In the genomic region with DNA sequence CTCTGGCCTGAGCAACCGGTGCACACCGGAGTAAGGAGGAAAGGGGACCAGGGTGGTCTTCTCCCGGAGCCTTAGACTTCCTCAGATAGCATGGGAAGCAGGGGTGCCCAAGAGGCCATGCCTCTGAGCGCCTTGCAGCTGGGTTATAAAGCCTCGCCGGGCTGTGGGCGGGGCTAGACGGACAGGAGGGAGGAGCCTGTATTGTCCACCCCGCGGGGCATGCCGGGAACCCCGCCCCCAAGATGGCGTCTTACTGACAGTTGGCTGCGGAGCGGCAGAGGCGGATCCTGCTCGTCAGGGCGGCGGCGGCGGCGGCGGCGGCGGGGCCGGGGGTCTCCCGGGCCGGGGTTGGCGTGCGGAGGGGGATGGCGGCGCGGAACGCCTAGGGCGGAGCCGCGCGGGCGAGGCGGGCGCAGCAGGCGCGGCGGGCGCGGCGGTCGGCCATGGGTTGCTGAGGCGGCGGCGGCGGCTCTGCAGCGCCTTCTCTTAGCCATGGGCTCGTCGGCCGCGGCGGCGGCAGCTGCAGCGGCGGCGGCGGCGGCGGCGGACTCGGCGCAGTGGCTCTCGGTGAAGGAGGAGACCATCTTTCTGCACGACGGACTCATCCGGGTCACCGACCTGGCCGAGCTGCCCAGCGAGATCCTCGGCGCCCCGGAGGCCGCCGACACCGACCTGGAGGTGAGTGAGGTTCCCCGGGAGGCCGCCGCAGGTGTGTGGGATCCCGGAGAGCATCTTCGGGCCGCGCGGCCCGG, we compare ENCODE assay signal across 8 mouse cellular contexts. TPM values are rescaled to one million over a fixed set of nuclear protein-coding genes. Genes with fewer than 3 reads are reported as not detected.
DNase-seq lines count a peak whose midpoint lies in the region; ATAC-seq and TF ChIP-seq lines count a peak whose summit lies in the region.

TSS of gene Hectd4 (plus strand) at position 240 of the 752 bp plus-strand sequence.

- H3K4me2 ChIP-seq in embryonic facial prominence, embryonic 14.5 days (ENCODE audit: low read depth, low read length): peak within 1 kb of the TSS; percentile 84
- H3K4me2 ChIP-seq in limb, embryonic 14.5 days (replicated peaks; ENCODE audit: low read depth, low read length, severe bottlenecking): peak within 1 kb of the TSS; percentile 67
- peak within 1 kb of the TSS; percentile 75 for H3K4me2 ChIP-seq in midbrain, postnatal 0 days (ENCODE audit: low read depth, low read length, poor library complexity, severe bottlenecking)

- H3K27me3 ChIP-seq in embryonic facial prominence, embryonic 14.5 days (replicated peaks; ENCODE audit: control insufficient read depth, insufficient read depth, low read length): no peaks in the 10 kb centered on the region
- H3K27me3 ChIP-seq in limb, embryonic 14.5 days (ENCODE audit: control insufficient read depth, insufficient read depth, low read length): no peaks in the 10 kb centered on the region
- H3K27me3 ChIP-seq in midbrain, postnatal 0 days (ENCODE audit: insufficient read depth, low read length): no peaks in the 10 kb centered on the region

- TF ChIP-seq CTCF in midbrain, postnatal 0 days (IDR thresholded peaks at IDR 0.05): no peak

- peak within 1 kb of the TSS; percentile 92 for H3K4me3 ChIP-seq in embryonic facial prominence, embryonic 14.5 days (ENCODE audit: low read depth, low read length)
- H3K4me3 ChIP-seq in limb, embryonic 14.5 days (replicated peaks; ENCODE audit: low read length): peak within 1 kb of the TSS; percentile 96
- peak within 1 kb of the TSS; percentile 94 for H3K4me3 ChIP-seq in midbrain, postnatal 0 days (ENCODE audit: low read depth, low read length)

- peaks cover 8% of the 10 kb centered on the region; the same call in 1 of the 2 replicates for H3K4me1 ChIP-seq in embryonic facial prominence, embryonic 14.5 days (ENCODE audit: control insufficient read depth, insufficient read depth, low read length)
- H3K4me1 ChIP-seq in limb, embryonic 14.5 days (ENCODE audit: control insufficient read depth, insufficient read depth, low read length): peaks cover 7% of the 10 kb centered on the region
- H3K4me1 ChIP-seq in midbrain, postnatal 0 days (ENCODE audit: insufficient read depth, low read length): no peaks in the 10 kb centered on the region

- DNase-seq in 3T3-L1 (ENCODE audit: low read depth, low spot score): peak; percentile 97
- DNase-seq in adrenal gland, postnatal 4 days (ENCODE audit: low spot score in 2 of 2): peak; percentile 95 to 99
- peak; percentile 96 for DNase-seq in embryonic facial prominence, embryonic 14.5 days (ENCODE audit: low spot score)
- DNase-seq in heart, adult 8-10 months (ENCODE audit: low spot score): peak; percentile 95
- peak; percentile 98 for DNase-seq in kidney, adult 9 months
- DNase-seq in limb, embryonic 14.5 days (ENCODE audit: low spot score): peak; percentile 96
- peak; percentile 95 for DNase-seq in midbrain, postnatal 0 days (ENCODE audit: low spot score)
- peak; percentile 99 to 100 for DNase-seq in spleen, postnatal 14 days (ENCODE audit: low spot score in 2 of 2)

- no peaks in the 10 kb centered on the region for H3K9me3 ChIP-seq in embryonic facial prominence, embryonic 14.5 days (ENCODE audit: control insufficient read depth, low read length)
- H3K9me3 ChIP-seq in limb, embryonic 14.5 days (ENCODE audit: control insufficient read depth, low read length): no peaks in the 10 kb centered on the region
- no peaks in the 10 kb centered on the region for H3K9me3 ChIP-seq in midbrain, postnatal 0 days (ENCODE audit: low read length)

- peak within 1 kb of the TSS; percentile 76 for H3K27ac ChIP-seq in embryonic facial prominence, embryonic 14.5 days (replicated peaks; ENCODE audit: low read depth, low read length)
- peak within 1 kb of the TSS; percentile 58 for H3K27ac ChIP-seq in limb, embryonic 14.5 days (replicated peaks; ENCODE audit: low read depth, low read length)
- H3K27ac ChIP-seq in midbrain, postnatal 0 days (ENCODE audit: low read depth, low read length): peak within 1 kb of the TSS; percentile 96

- no peaks in the 10 kb centered on the region for H3K36me3 ChIP-seq in embryonic facial prominence, embryonic 14.5 days (ENCODE audit: control insufficient read depth, insufficient read depth, low read length)
- no peaks in the 10 kb centered on the region for H3K36me3 ChIP-seq in limb, embryonic 14.5 days (ENCODE audit: control insufficient read depth, insufficient read depth, low read length)
- no peaks in the 10 kb centered on the region for H3K36me3 ChIP-seq in midbrain, postnatal 0 days (ENCODE audit: insufficient read depth, low read length)

- 0% methylated on average over 8 of the region's 90 CpGs for WGBS in embryonic facial prominence, embryonic 14.5 days
- 1% methylated on average over 69 of the region's 90 CpGs for WGBS in limb, embryonic 14.5 days
- 1% methylated on average over 67 of the region's 90 CpGs for WGBS in midbrain, postnatal 0 days

- TF ChIP-seq POLR2A in limb, embryonic 14.5 days (IDR thresholded peaks at IDR 0.05; ENCODE audit: borderline replicate concordance, extremely low read depth, insufficient read depth, insufficient read length): peak; percentile 45; the same call in 1 of the 2 replicates

- H3K9ac ChIP-seq in embryonic facial prominence, embryonic 14.5 days (ENCODE audit: low read depth, low read length): peak within 1 kb of the TSS; percentile 86
- H3K9ac ChIP-seq in limb, embryonic 14.5 days (ENCODE audit: low read depth, low read length, severe bottlenecking): peak within 1 kb of the TSS; percentile 82
- H3K9ac ChIP-seq in midbrain, postnatal 0 days (replicated peaks; ENCODE audit: low read length, poor library complexity, severe bottlenecking): peak within 1 kb of the TSS; percentile 98

- peak; percentile 87 for ATAC-seq in embryonic facial prominence, embryonic 14.5 days (ENCODE audit: low read depth)
- peak; percentile 91 for ATAC-seq in limb, embryonic 14.5 days (ENCODE audit: low FRiP score, low read depth)
- ATAC-seq in midbrain, postnatal 0 days (ENCODE audit: low FRiP score): peak; percentile 82

RNA-seq across cellular contexts. Expression of gene Hectd4, which starts in this region (rescaled TPM):
- 10 to 100 TPM; 25.0 to 32.0 TPM for total RNA-seq in adrenal gland, postnatal 4 days (2021)
- polyA plus RNA-seq in embryonic facial prominence, embryonic 14.5 days (2014; fragmentation: Nextera tagmentation; extraction: Ambion mirVana): 7.3 and 7.4 TPM in 2 replicates
- total RNA-seq in heart, adult 8-10 months (2022): 10 to 100 TPM; 22.8 to 26.9 (median 24.1) TPM
- 15.2 and 21.5 TPM in 2 replicates for polyA plus RNA-seq in limb, embryonic 14.5 days (2012; rRNA removed)
- 7.0 and 8.9 TPM in 2 replicates for polyA plus RNA-seq in limb, embryonic 14.5 days (2014; fragmentation: Nextera tagmentation; extraction: Ambion mirVana)
- 141 and 153 TPM in 2 replicates for total RNA-seq in midbrain, postnatal 0 days (2014; rRNA removed)
- 16.4 and 17.9 TPM in 2 replicates for polyA plus RNA-seq in midbrain, postnatal 0 days (2015; fragmentation: Nextera tagmentation; extraction: Ambion mirVana)

Comparison
In these comparisons a context has a peak if more than half of its experiments do, and no peak if none do; other contexts are left out.
1. Peak in every context shown above with its lines: DNase-seq, ATAC-seq, H3K4me3 ChIP-seq and H3K27ac ChIP-seq.